Mouse (Mus musculus): ENCODE measurements around the gene Zfp949. TPM values are rescaled to one million over a fixed set of nuclear protein-coding genes. Genes with fewer than 3 reads are reported as not detected.
A peak's percentile ranks its signal among the peaks of the same experiment; 100 is the strongest.

Gene Zfp949
- 10 to 100 TPM; 22.4 to 23.8 TPM for total RNA-seq (2021)

DNA sequence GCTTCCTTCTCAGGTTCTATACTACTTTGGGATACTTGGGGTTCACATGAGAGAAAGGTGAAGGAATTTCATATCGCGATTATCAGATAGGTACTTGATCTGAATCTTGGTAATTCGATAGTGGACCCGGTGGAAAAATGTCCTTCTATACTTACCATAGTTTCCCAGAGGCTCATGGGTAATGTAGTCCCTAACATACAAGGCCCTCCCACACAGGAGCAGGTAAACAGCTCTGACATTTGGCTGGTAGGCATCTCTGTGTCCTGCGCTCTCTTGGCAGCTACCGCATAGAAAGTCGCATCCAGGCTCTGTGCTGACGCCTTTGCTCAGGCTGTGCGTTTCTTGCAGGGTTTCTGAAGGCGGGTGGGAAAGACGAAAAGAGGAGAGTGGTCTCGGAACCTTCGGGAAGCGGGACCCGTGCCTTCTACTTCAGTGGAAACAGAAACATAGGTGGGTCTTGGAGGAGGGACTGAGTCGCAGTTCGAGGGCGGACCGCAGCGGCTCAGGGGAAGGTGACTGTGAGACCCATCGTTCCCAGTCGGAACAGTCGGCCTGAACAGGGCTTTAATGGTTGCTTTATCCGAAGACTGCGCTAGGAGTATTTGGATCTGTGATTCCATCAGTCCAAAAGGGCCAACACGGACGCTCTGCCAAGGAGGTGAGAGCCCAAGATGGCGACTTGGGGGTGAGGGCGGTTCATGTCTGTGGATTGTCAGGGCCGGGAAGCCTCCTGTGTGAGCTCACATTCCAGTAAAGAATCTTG is at the start of gene Zfp949:
Gene Zfp949, plus strand, starts transcription at position 170 of the 763 bp plus-strand sequence.
- intact Hi-C loops (cut with DNase I) = loop anchor here (2.0 to 10.0 kb wide), 3 partner anchors 67 to 306 kb away; no protein-coding TSS in a partner anchor
- DNase-seq (ENCODE audit: low spot score in 2 of 2) = peak; percentile 79 to 83

- DNase-seq (ENCODE audit: low spot score in 2 of 2) = no peak
- intact Hi-C loops (cut with DNase I) = no loop called here
Observed at GRCm38 (mm10) chr9:88500112-88500511, 47.7 kb upstream of the Zfp949 start.

- intact Hi-C loops (cut with DNase I) = no loop called here
- no peak for DNase-seq (ENCODE audit: low spot score in 2 of 2)
Observed at GRCm38 (mm10) chr9:88501846-88502245, 46.0 kb upstream of the Zfp949 start.

- intact Hi-C loops (cut with DNase I) = no loop called here
- no peak for DNase-seq (ENCODE audit: low spot score in 2 of 2)
Observed at GRCm38 (mm10) chr9:88515546-88515945, 32.3 kb upstream of the Zfp949 start.

GRCm38 (mm10) chr9:88516361-88516995 is 31.3 kb upstream of the Zfp949 start:
- no peak for DNase-seq (ENCODE audit: low spot score in 2 of 2)
- intact Hi-C loops (cut with DNase I) = no loop called here

DNA sequence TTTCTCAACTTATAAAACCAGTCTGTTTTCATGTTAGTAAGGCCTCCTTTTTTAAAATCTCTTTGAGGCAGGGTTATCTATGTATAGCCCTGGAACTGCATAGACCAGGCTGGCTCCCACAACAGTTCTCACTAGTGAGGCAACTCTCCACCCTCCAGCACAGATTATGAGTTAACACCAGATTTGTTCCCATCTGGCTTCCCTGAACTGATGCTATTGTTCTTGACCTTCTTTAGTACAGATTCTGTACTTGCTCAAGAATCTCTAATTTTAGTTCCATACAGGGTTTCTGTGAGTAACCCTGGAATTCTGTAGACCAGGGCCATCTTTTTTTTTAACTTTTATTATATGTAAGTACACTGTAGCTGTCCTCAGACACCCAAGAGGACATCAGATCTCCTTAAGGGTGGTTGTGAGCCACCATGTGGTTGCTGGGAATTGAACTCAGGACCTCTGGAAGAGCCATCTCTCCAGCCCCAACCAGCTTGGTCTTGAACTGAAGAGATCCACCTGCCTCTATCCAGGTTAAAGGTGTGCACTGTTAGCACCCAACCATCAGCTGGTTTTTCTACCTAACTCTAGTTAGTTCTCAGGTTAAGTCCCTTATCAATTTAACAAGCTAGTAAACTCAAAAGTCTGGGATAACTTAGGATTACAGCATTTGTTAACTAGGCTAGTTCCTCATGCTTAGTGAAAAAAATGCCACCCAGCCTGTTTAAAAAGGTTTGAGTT is 28.3 kb upstream of the Zfp949 start:
- intact Hi-C loops (cut with DNase I) = no loop called here
- DNase-seq (ENCODE audit: low spot score in 2 of 2) = no peak

DNA sequence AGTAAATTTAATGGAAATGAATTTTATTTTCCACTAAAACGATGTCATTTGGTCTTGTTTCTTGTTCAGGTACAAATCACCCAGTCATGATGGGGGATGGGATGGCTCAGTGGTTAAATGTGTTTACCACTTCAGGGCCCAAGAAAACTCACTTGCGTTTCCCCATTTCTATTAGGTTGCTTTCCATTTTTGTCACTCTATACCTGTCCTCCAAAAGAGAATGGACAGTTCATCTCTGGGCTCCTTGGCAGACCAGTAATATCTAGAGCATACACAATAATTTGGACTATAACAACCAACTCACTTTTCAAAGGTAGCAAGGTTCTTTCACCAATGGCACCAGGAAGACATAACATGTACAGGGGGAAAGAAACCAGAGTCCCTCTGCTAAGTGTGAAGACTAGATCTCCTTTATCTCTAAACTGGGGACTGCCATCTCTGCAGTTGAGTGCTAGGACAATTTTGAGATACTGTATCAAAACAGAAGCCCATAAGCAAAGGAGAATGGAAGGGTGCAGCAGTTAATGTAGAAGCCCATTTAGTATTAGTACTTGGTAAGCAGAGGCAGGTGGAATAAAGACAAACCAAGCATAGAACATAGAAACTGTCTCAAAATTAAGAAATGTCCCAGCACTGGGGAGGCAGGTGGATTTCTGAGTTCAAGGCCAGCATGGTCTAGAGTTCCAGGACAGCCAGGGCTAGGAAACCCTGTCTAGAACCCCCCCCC is 27.5 kb upstream of the Zfp949 start:
- intact Hi-C loops (cut with DNase I) = no loop called here
- no peak for DNase-seq (ENCODE audit: low spot score in 2 of 2)

- no peak for DNase-seq (ENCODE audit: low spot score in 2 of 2)
- intact Hi-C loops (cut with DNase I) = no loop called here
Observed at GRCm38 (mm10) chr9:88520849-88521483, 26.9 kb upstream of the Zfp949 start.

GRCm38 (mm10) chr9:88521961-88522568 is 25.8 kb upstream of the Zfp949 start:
- intact Hi-C loops (cut with DNase I) = no loop called here
- DNase-seq (ENCODE audit: low spot score in 2 of 2) = peak in 1 of 2 experiments; percentile 6

DNA sequence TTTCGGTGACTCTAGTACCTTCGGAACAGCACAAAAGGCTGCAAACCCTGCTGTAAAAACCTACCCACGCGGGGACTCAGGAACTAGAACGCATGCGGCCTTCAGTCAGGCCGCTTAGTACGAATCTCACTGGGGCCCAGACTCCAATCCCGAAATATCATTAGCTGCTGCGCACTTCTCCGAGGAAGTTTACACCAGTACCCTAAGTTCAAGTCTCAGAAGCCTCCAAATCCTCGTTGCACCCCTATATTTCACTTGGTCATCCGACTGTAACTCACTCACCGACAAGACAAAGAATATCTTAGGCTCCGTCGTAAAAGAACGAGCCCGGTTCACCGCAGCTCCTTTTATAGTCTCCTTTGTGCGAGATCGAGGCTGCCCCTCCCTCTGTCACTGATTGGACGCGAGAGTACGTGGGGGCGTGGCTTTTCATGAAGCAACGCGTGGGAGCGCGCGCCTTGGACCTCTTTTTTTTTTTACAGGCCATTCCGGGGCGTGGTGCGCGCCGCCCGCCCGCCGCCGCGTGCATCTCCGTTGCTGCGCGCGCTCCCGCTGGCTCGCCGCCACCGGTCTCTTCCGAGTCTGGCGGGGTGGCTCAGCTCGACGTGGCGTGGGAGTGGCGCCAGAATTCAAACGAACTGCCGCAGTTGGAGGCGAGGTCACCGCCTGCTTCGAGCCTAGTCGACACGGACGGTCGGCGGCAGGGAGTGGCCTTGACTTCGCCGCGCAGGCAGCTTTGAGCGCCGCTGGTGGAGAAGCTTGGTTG is 25.1 kb upstream of the Zfp949 start:
- intact Hi-C loops (cut with DNase I) = loop anchor here (1.0 kb wide), 1 partner anchor 41 kb away; no protein-coding TSS in a partner anchor
- DNase-seq (ENCODE audit: low spot score in 2 of 2) = peak; percentile 94

- no peak for DNase-seq (ENCODE audit: low spot score in 2 of 2)
Observed at GRCm38 (mm10) chr9:88523335-88523668, 24.5 kb upstream of the Zfp949 start.

GRCm38 (mm10) chr9:88524367-88524766 is 23.5 kb upstream of the Zfp949 start:
- intact Hi-C loops (cut with DNase I) = no loop called here
- DNase-seq (ENCODE audit: low spot score in 2 of 2) = no peak

More at GRCm38 (mm10) chr9:88523335-88523668, 24.5 kb upstream of the Zfp949 start:
- intact Hi-C loops (cut with DNase I) = loop anchor here (1.0 kb wide), 1 partner anchor 42 kb away; no protein-coding TSS in a partner anchor

DNA sequence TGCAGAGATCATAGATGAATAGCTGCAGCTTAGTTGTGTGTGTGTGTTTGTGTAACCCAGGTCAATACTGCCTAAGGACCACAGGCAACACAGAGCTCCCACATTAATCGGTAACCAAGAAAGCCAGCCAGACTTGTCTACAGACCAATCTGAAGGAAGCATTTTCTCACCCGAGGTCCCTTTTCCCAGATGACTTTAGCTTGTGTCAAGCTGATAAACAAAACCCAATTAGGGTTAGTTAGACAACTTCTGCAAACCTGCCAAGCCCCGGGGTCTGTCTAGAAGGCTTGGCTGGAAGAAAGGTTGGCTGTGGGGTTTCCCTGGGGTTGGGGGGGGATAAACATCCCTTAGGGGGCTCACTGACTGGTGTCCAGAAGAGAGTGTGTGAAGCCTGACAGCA is 23.0 kb upstream of the Zfp949 start:
- no peak for DNase-seq (ENCODE audit: low spot score in 2 of 2)
- intact Hi-C loops (cut with DNase I) = no loop called here

- intact Hi-C loops (cut with DNase I) = no loop called here
- DNase-seq (ENCODE audit: low spot score in 2 of 2) = no peak
Observed at GRCm38 (mm10) chr9:88525341-88525740, 22.5 kb upstream of the Zfp949 start.

DNA sequence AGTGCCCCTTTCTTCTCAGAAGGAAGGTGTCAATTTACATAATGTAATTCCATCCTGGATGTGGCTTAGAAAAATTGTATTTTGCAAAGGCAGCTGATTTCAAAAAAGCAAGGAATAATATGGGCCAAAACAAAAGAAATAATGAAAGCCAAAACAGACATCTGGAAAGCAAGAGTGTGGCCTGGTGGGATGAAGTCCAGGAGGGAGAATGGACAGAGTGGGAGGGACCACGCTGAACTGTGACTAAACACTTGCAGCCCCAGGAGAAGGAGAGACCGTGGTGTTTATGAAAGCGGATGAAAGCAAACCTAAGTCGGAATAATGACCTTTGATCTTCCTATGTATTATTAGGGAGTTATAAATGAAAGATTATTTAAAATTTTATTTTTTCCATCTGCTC is 19.9 kb upstream of the Zfp949 start:
- intact Hi-C loops (cut with DNase I) = no loop called here
- no peak for DNase-seq (ENCODE audit: low spot score in 2 of 2)

DNA sequence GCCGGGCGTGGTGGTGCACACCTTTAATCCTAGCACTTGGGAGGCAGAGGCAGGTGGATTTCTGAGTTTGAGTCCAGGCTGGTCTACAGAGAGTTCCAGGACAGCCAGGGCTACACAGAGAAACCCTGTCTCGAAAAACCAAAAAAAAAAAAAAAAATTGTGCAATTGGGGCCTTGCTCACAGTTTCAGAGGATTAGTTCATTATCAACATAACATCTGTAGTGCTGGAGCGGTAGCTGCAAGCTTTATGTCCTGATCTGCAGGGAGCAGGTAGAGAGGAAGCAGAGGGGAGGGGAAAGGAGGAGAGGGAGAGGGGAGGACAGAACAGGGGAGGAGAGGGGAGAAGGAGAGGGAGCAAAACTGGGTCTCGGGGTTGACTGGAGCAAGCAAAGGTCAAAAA is 19.1 kb upstream of the Zfp949 start:
- intact Hi-C loops (cut with DNase I) = no loop called here
- DNase-seq (ENCODE audit: low spot score in 2 of 2) = no peak

DNA sequence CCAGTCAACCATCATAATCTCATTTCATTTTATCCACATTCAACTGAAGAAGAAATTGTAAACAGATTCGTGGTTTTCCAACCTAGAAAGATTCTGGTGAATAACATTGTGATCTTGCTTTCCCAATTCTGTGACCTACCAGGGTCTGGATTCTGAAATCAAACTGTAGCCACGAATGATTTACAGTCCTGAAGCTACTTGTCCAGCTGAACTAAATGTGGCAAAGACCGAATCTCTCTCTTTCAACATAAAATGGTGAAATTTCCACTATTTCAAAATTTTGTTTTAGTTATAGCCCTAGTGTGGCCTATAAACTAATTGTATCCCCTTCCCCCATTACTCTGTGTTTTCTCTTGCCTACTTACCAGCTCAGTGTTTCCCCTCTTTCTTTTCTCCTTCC is 18.2 kb upstream of the Zfp949 start:
- no peak for DNase-seq (ENCODE audit: low spot score in 2 of 2)
- intact Hi-C loops (cut with DNase I) = no loop called here

DNA sequence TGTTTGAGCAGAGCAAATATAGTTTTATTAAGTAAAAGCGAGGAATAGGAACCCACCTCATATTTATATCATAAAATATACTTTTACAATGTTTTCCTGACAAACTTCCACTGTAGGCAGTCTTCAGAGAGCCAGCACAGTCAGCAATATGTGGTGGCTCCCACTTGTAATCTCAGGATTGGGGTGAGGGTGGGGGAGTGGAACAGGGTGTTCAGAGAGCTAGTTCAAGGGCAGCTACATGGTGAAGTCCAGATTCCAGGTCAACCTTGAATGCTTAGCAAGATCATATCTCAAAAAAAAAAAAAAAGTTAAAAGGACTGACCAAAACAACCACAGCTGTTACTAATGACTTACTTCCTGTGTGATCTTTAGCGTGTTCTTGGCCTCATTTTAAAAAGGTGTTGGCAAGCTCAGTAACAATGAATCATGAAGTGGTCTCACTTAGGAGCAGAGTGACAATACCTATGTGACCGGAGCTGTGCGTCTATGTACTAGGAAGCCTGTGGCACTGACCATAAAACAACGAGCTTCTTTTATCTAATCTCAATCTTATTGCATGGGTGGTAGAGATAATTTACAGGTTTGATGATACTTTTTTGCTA is 17.7 kb upstream of the Zfp949 start:
- intact Hi-C loops (cut with DNase I) = no loop called here
- DNase-seq (ENCODE audit: low spot score in 2 of 2) = no peak

All from left cerebral cortex, postnatal 36 days (tissue).